Mouse (Mus musculus): ENCODE measurements at regions not wholly inside any gene's neighbourhood (a gene's known extent, or its start where the extent isn't known, plus 50 kb on each side); places are given as distances from the start of the nearest gene placed in this dataset.

- ATAC-seq (replicated peaks; ENCODE audit: insufficient number of reproducible peaks, low FRiP score, low TSS enrichment, low read depth) (no peak), DNase-seq (ENCODE audit: low spot score) (no peak)
- 78% methylated on average over 3 of the region's 3 CpGs for WGBS
- Histone ChIP-seq H3K9me3 (replicated peaks; ENCODE audit: control insufficient read depth, low read length) (no peaks in the 10 kb centered on the region), H3K36me3 (replicated peaks; ENCODE audit: control insufficient read depth, insufficient read depth, low read depth, low read length) (no peaks in the 10 kb centered on the region), H3K27ac (replicated peaks; ENCODE audit: low read depth, low read length) (no peak overlapping the region), H3K4me3 (ENCODE audit: low read depth, low read length) (no peak overlapping the region), H3K4me1 (ENCODE audit: control insufficient read depth, insufficient read depth, low read length) (no peaks in the 10 kb centered on the region), H3K9ac (replicated peaks; ENCODE audit: low read length) (no peak overlapping the region), H3K27me3 (ENCODE audit: control insufficient read depth, insufficient read depth, low read length) (no peaks in the 10 kb centered on the region), H3K4me2 (ENCODE audit: low read depth, low read length) (no peak overlapping the region)
These were observed 77.8 kb upstream of the Elmo1 start for GRCm38 (mm10) chr13:20012621-20013020.

- no peaks in the 10 kb centered on the region for H3K36me3 ChIP-seq (replicated peaks; ENCODE audit: control insufficient read depth, insufficient read depth, low read depth, low read length)
- H3K27ac ChIP-seq (replicated peaks; ENCODE audit: low read depth, low read length) = no peak overlapping the region
- H3K27me3 ChIP-seq (ENCODE audit: control insufficient read depth, insufficient read depth, low read length) = no peaks in the 10 kb centered on the region
- 71% methylated on average over 1 of the region's 1 CpGs for WGBS
- no peak overlapping the region for H3K4me2 ChIP-seq (ENCODE audit: low read depth, low read length)
- no peak for ATAC-seq (replicated peaks; ENCODE audit: insufficient number of reproducible peaks, low FRiP score, low TSS enrichment, low read depth)
- DNase-seq (ENCODE audit: low spot score) = no peak
- H3K9me3 ChIP-seq (replicated peaks; ENCODE audit: control insufficient read depth, low read length) = no peaks in the 10 kb centered on the region
- no peak overlapping the region for H3K4me3 ChIP-seq (ENCODE audit: low read depth, low read length)
- no peaks in the 10 kb centered on the region for H3K4me1 ChIP-seq (ENCODE audit: control insufficient read depth, insufficient read depth, low read length)
- no peak overlapping the region for H3K9ac ChIP-seq (replicated peaks; ENCODE audit: low read length)
These were observed 81.2 kb upstream of the Elmo1 start for GRCm38 (mm10) chr13:20009164-20009563.

GRCm38 (mm10) chr13:20007561-20007960, 82.8 kb upstream of the Elmo1 start:
- H3K36me3 ChIP-seq (replicated peaks; ENCODE audit: control insufficient read depth, insufficient read depth, low read depth, low read length) = no peaks in the 10 kb centered on the region
- H3K4me2 ChIP-seq (ENCODE audit: low read depth, low read length) = no peak overlapping the region

GRCm38 (mm10) chr13:19997606-19998005, 92.8 kb upstream of the Elmo1 start:
- no peaks in the 10 kb centered on the region for H3K36me3 ChIP-seq (replicated peaks; ENCODE audit: control insufficient read depth, insufficient read depth, low read depth, low read length)
- no peaks in the 10 kb centered on the region for H3K4me1 ChIP-seq (ENCODE audit: control insufficient read depth, insufficient read depth, low read length)
- no peaks in the 10 kb centered on the region for H3K27me3 ChIP-seq (ENCODE audit: control insufficient read depth, insufficient read depth, low read length)
- no peak overlapping the region for H3K9ac ChIP-seq (replicated peaks; ENCODE audit: low read length)
- 68% methylated on average over 2 of the region's 2 CpGs for WGBS
- DNase-seq (ENCODE audit: low spot score) = no peak
- no peak overlapping the region for H3K4me2 ChIP-seq (ENCODE audit: low read depth, low read length)
- no peaks in the 10 kb centered on the region for H3K9me3 ChIP-seq (replicated peaks; ENCODE audit: control insufficient read depth, low read length)
- no peak for ATAC-seq (replicated peaks; ENCODE audit: insufficient number of reproducible peaks, low FRiP score, low TSS enrichment, low read depth)
- H3K27ac ChIP-seq (replicated peaks; ENCODE audit: low read depth, low read length) = no peak overlapping the region
- H3K4me3 ChIP-seq (ENCODE audit: low read depth, low read length) = no peak overlapping the region

More at GRCm38 (mm10) chr13:20007561-20007960, 82.8 kb upstream of the Elmo1 start:
- Histone ChIP-seq H3K4me3 (ENCODE audit: low read depth, low read length) (no peak overlapping the region), H3K9me3 (replicated peaks; ENCODE audit: control insufficient read depth, low read length) (no peaks in the 10 kb centered on the region), H3K4me1 (ENCODE audit: control insufficient read depth, insufficient read depth, low read length) (no peaks in the 10 kb centered on the region), H3K9ac (replicated peaks; ENCODE audit: low read length) (no peak overlapping the region), H3K27ac (replicated peaks; ENCODE audit: low read depth, low read length) (no peak overlapping the region), H3K27me3 (ENCODE audit: control insufficient read depth, insufficient read depth, low read length) (no peaks in the 10 kb centered on the region)
- DNase-seq (ENCODE audit: low spot score) (no peak), ATAC-seq (replicated peaks; ENCODE audit: insufficient number of reproducible peaks, low FRiP score, low TSS enrichment, low read depth) (no peak)
- 84% methylated on average over 2 of the region's 2 CpGs for WGBS

GRCm38 (mm10) chr13:19975621-19976020, 114.8 kb upstream of the Elmo1 start:
- Histone ChIP-seq H3K4me3 (ENCODE audit: low read depth, low read length) (no peak overlapping the region), H3K4me2 (ENCODE audit: low read depth, low read length) (no peak overlapping the region), H3K27ac (replicated peaks; ENCODE audit: low read depth, low read length) (no peak overlapping the region), H3K27me3 (ENCODE audit: control insufficient read depth, insufficient read depth, low read length) (no peaks in the 10 kb centered on the region), H3K9me3 (replicated peaks; ENCODE audit: control insufficient read depth, low read length) (no peaks in the 10 kb centered on the region), H3K36me3 (replicated peaks; ENCODE audit: control insufficient read depth, insufficient read depth, low read depth, low read length) (no peaks in the 10 kb centered on the region), H3K9ac (replicated peaks; ENCODE audit: low read length) (no peak overlapping the region), H3K4me1 (ENCODE audit: control insufficient read depth, insufficient read depth, low read length) (no peaks in the 10 kb centered on the region)
- DNase-seq (ENCODE audit: low spot score) (no peak), ATAC-seq (replicated peaks; ENCODE audit: insufficient number of reproducible peaks, low FRiP score, low TSS enrichment, low read depth) (no peak)

- no peaks in the 10 kb centered on the region for H3K27me3 ChIP-seq (ENCODE audit: control insufficient read depth, insufficient read depth, low read length)
- no peaks in the 10 kb centered on the region for H3K36me3 ChIP-seq (replicated peaks; ENCODE audit: control insufficient read depth, insufficient read depth, low read depth, low read length)
- H3K9me3 ChIP-seq (replicated peaks; ENCODE audit: control insufficient read depth, low read length) = no peaks in the 10 kb centered on the region
- DNase-seq (ENCODE audit: low spot score) (no peak), ATAC-seq (replicated peaks; ENCODE audit: insufficient number of reproducible peaks, low FRiP score, low TSS enrichment, low read depth) (no peak)
- no peak overlapping the region for H3K27ac ChIP-seq (replicated peaks; ENCODE audit: low read depth, low read length)
- H3K4me3 ChIP-seq (ENCODE audit: low read depth, low read length) = no peak overlapping the region
- no peak overlapping the region for H3K4me2 ChIP-seq (ENCODE audit: low read depth, low read length)
- no peaks in the 10 kb centered on the region for H3K4me1 ChIP-seq (ENCODE audit: control insufficient read depth, insufficient read depth, low read length)
- 83% methylated on average over 1 of the region's 1 CpGs for WGBS
- H3K9ac ChIP-seq (replicated peaks; ENCODE audit: low read length) = no peak overlapping the region
These were observed 123.8 kb upstream of the Elmo1 start for GRCm38 (mm10) chr13:19966566-19966965.

- Histone ChIP-seq H3K4me1 (ENCODE audit: control insufficient read depth, insufficient read depth, low read length) (no peaks in the 10 kb centered on the region), H3K27me3 (ENCODE audit: control insufficient read depth, insufficient read depth, low read length) (no peaks in the 10 kb centered on the region), H3K9me3 (replicated peaks; ENCODE audit: control insufficient read depth, low read length) (no peaks in the 10 kb centered on the region), H3K36me3 (replicated peaks; ENCODE audit: control insufficient read depth, insufficient read depth, low read depth, low read length) (no peaks in the 10 kb centered on the region), H3K9ac (replicated peaks; ENCODE audit: low read length) (no peak overlapping the region), H3K4me3 (ENCODE audit: low read depth, low read length) (no peak overlapping the region), H3K27ac (replicated peaks; ENCODE audit: low read depth, low read length) (no peak overlapping the region), H3K4me2 (ENCODE audit: low read depth, low read length) (no peak overlapping the region)
- no peak for ATAC-seq (replicated peaks; ENCODE audit: insufficient number of reproducible peaks, low FRiP score, low TSS enrichment, low read depth)
- no peak for DNase-seq (ENCODE audit: low spot score)
- 49% methylated on average over 3 of the region's 3 CpGs for WGBS
These were observed 127.4 kb upstream of the Elmo1 start for GRCm38 (mm10) chr13:19963031-19963430.

- Histone ChIP-seq H3K4me3 (ENCODE audit: low read depth, low read length) (no peak overlapping the region), H3K9ac (replicated peaks; ENCODE audit: low read length) (no peak overlapping the region), H3K36me3 (replicated peaks; ENCODE audit: control insufficient read depth, insufficient read depth, low read depth, low read length) (no peaks in the 10 kb centered on the region), H3K4me2 (ENCODE audit: low read depth, low read length) (no peak overlapping the region), H3K4me1 (ENCODE audit: control insufficient read depth, insufficient read depth, low read length) (no peaks in the 10 kb centered on the region), H3K27me3 (ENCODE audit: control insufficient read depth, insufficient read depth, low read length) (no peaks in the 10 kb centered on the region), H3K9me3 (replicated peaks; ENCODE audit: control insufficient read depth, low read length) (no peaks in the 10 kb centered on the region), H3K27ac (replicated peaks; ENCODE audit: low read depth, low read length) (no peak overlapping the region)
- WGBS = 90% methylated on average over 6 of the region's 6 CpGs
- ATAC-seq (replicated peaks; ENCODE audit: insufficient number of reproducible peaks, low FRiP score, low TSS enrichment, low read depth) (no peak), DNase-seq (ENCODE audit: low spot score) (no peak)
These were observed 104.7 kb upstream of the Gpr141 start for GRCm38 (mm10) chr13:19928761-19929160.
